Mouse (Mus musculus): ENCODE results near the gene Fam149b.
A peak's percentile ranks its signal among the peaks of the same experiment; 100 is the strongest.

- TF ChIP-seq CTCF (IDR thresholded peaks at IDR 0.05; ENCODE audit: borderline replicate concordance, insufficient read depth, low read length) (no peak), POLR2A (IDR thresholded peaks at IDR 0.05; ENCODE audit: low read depth, low read length) (peak; percentile 79)
Measured at GRCm38 (mm10) chr14:20347991-20348541, at the start of gene Fam149b, which contains the start of gene Ecd.

Data from embryonic fibroblast, embryonic 13.5 days (primary cell).